Mouse (Mus musculus) megakaryocyte progenitor cell, adult 5-6 weeks (primary cell): ENCODE measurements at regions not wholly inside any gene's neighbourhood (a gene's known extent, or its start where the extent isn't known, plus 50 kb on each side); places are given as distances from the start of the nearest gene placed in this dataset.

Experiments used
- ATAC-seq: replicated peaks from 2 replicates; pipeline ENCODE4 v1.8.0; 2016; ENCODE audit warnings: mild to moderate bottlenecking, moderate TSS enrichment, inconsistent platforms; ENCODE audit not compliant: poor library complexity

DNA sequence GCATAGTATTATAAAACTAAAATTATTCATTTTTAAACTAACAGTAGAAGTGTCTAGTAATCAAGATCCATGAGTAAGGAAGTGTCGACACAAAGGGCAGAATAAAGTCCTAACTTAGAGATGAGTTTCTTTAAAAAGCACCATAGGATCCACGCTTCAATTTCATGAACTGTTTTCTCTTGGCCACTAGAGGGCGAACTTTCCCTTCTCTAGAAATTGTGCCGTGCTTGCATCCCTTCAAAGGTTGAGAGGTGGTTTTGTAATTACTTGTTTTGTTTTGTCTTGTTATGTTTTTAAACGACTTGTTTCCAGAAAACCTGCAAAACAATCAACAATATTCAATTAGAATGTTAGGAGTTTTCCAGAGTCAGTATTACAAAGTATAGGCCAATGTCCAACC, 253.8 kb downstream of the Pax3 start:
- ATAC-seq = no peak

DNA sequence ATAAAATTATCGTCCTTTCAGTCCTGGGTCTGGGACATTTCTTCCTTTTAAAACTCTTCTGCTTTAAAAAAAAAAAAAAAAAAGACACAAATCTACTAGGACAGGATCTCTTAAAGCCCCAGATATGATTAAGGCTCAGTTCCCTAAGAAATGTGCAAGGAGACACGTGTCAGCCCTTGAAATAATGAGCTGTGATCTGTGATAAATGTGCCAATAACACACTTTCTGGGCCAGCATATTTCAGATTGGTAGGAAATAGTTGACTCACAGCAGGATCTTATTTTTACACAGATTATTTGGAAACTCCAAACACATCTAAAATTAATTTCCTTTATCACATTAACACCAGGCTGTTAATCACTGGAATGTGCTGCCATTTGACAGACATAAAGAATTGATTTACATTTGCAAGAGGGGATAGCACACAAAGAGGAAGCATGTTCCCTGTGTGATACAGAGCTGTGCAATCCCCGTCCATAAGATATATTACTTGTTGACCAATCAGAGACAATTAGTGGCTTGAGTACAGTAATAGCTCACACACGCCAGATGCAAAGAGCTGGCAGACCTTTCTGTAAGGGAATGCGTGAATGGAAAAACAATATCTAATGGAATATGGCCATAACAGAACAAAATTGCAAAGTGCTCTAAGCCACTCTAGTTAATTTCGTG, 263.7 kb downstream of the Pax3 start:
- ATAC-seq = no peak

GRCm38 (mm10) chr1:77932226-77932625, 264.7 kb downstream of the Pax3 start:
- ATAC-seq = no peak

DNA sequence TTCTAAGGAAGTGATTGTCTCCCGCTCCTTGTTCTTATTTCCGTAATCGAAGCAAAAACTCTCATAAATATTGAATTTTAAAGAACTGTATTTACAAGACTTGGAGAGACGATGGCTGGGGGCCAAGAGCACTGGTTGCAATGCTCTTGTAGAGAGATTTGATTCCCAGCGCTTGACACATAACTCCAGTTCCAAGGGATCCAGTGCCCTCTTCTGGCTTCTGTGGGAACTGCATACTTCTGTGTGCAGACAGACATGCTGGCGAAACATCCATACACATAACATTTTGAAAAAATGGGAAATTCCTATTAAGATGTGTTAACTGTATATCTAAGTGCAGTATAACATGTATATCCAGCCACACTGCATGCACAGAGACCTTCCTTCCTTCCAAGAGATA, 266.3 kb downstream of the Pax3 start:
- ATAC-seq = no peak

DNA sequence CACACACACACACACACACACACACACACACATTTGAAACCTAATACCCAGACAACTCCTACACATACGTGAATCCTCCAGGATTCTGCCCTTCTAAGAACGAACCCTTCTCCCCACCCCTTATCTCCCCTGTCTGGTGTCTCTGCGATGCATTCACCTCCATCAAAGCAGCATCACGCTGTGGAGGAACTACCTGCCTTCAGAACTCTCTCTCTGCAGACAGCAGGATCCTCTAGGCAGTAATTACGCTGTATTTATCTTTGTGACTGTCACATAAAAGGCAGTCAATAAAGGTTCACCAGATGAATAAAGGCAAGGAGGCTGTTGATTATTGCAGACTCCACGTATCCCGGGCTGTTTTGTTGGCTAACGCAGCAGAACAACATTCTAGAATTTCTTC, 267.4 kb downstream of the Pax3 start:
- no peak for ATAC-seq

DNA sequence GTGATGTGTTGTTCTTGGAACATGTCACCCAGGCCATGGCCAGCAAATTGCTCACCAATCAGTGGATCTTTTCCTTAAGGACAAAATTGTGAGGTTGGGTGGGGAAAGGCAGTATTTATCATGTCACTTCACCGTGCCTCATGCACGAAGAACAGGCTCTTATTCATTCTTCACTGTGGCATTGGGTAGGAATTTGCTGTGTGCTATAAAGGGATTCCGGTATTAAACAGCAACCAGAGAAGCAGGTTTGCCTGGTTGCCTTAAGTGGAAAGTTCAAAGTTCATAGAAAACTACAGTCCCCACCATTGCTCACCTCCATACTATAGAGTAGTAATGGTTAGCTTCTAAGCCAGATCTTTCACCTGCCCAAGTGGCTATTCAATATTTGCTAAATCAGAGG, 270.8 kb downstream of the Pax3 start:
- no peak for ATAC-seq

DNA sequence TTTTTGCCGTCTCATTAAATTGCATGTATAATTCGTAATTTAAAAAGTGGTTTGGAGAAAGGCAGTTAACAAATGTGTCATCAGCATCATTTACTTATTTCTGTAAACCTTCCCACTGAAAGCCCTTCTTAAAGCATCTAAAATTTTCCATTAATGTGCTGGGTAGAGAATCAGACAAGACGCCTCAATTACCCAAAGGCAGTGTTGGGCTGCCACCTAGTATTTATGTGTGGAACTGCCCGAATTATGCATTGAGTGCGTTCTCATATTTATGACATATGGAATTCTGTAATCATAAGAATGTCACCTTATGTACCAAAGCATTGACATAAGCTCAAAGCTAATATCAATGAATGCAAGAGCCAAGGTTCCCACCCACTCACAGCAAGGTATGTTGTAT, 300.7 kb downstream of the Pax3 start:
- no peak for ATAC-seq

GRCm38 (mm10) chr1:77879026-77879425, 317.9 kb downstream of the Pax3 start:
- ATAC-seq = no peak

- no peak for ATAC-seq
Measured at GRCm38 (mm10) chr1:77870125-77870524, 326.8 kb downstream of the Pax3 start.

DNA sequence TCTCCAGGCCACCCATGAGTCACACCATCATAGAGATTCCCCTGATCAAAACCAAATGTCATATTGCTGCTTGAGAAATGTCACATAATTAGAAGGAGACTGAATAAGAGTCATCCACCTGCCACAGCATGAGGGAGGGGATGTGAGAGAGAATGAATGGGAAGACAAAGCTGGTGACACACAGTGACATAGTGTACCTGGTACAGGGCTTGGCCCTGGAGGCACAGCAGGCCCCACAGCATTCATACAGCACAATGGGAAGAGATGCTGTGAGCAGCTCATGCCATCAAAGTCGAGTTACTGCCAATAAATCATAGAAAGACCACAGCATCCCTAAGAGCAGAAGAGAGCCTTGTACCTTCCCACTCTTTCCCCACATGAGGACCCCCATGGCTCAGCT, 327.8 kb downstream of the Pax3 start:
- ATAC-seq = no peak

DNA sequence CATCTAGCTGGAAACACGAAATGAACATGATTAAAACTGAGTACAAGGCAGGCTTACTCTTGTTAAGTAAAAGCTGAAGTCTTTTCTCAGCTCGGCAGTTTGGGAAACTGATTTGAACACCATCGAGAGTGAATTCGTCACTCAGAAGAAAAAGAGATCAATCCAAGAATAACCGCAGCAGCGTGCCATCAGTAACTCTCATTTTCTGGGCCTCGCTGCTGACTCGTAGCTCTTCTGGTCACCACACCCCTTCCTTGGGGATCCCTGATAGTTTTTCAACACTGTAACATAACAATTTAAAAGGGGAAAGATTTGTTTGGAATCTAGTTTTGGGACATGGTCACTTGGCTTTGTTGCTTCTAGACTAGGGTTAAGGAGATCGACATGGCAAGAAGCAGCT, 337.0 kb downstream of the Pax3 start:
- ATAC-seq = no peak

DNA sequence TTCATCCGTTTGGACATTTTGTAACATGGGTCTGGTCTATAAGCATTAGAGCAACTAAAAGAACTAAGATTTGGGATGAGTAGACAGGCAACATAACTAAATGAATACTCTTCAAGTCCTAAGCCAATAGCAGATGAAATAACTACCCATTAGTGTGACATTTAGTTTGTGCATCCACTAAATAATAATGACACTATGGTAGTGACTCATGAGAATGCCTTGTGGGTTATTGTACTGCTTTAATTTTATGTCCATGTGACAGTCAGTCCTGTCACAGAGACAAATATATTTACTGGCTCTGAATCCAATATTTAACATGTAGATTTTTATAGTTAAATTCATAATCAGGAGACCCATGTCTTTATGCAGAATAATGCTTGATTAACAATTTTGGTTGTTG, 339.5 kb upstream of the Epha4 start:
- ATAC-seq = no peak

- no peak for ATAC-seq
Measured at GRCm38 (mm10) chr1:77847766-77848615, 333.1 kb upstream of the Epha4 start.

DNA sequence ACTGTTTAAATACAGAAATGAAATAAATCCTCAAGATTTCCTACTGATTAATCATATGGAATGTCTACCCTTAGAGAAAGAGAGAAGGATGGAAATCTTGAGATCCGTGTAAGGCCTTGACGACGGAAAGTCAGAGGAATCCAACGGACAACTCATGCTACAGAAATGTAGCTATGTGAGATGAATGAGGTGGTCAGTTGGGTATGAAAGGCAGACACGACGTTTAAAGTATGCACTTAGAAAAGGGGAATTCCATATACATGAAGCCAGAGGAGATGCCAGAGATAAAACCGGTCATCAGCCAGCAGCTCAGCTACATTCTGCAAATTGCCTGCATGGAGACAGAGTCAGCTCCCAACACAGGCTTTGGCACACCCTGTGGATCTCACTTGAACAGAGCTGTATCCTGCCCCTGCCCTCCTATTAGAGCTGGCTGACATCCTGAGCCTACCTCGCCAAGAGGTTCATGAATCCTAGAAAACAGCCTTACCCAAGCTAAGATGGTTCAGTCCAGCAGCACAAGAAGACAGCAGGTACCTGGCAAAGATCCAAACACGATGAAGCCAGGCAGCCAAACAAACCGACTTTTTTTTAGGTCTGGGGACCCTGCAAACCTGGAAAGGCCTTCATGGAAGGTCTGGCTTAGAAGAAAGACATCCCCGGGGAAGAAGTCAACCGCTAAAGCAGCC, 331.3 kb upstream of the Epha4 start:
- ATAC-seq = no peak

DNA sequence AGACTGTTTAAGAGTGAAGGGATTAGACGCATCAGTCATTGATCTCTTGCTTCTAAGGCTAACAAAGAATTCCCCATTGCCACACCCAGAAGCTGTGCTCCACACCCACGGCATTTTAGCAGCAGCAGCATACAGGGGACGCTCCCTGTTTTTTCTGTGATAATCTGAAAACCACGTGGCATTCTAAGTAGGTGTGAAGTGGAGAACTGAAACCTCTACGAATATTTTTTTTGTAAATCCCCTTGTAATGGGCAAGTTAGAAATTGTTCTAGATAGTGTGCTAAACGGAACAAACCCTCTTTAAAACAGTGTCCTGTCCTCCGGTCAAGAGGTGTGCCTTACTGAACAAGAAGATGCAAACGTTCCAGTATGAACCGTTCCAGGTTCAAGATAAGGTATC, 325.8 kb upstream of the Epha4 start:
- ATAC-seq = no peak

DNA sequence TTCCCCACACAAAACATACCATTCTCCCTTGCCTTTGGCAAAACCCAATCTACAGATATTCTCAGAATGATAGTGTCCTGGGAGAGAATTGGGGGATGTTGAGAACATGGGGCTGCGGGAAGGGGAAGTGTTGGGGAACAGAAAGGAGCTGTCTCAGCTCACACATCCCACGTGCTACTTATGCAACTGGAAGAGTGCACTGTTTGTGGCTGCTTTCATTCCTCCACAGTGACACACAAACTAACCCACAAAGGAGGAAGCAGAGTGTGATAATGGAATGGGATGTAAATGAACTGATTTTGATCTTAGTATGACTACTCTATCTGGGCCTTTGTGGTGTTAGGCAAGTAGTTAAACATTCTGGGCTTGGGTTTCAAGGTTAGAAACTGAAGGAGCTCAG, 317.3 kb upstream of the Epha4 start:
- no peak for ATAC-seq

- no peak for ATAC-seq
Measured at GRCm38 (mm10) chr1:77824716-77825387, 310.0 kb upstream of the Epha4 start.

- no peak for ATAC-seq
Measured at GRCm38 (mm10) chr1:77823801-77824687, 309.2 kb upstream of the Epha4 start.

DNA sequence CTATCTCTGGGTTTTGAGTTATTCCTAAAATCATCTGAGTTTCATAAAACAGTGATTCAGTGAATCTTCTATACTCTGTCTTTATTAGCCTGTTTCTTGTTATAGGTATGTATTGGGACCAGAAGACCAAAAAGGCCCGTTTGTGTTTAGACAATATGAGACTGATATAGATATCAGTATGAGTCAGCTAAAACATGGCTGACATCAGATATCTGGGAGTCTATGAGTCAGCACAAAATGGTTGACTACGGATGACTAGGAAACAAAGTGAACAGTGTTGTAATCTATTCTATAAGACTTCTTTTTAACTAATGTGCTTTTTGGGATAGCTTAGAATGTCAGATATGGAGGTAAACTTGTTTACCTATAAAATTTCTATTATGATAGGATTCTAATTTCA, 305.2 kb upstream of the Epha4 start:
- ATAC-seq = no peak

DNA sequence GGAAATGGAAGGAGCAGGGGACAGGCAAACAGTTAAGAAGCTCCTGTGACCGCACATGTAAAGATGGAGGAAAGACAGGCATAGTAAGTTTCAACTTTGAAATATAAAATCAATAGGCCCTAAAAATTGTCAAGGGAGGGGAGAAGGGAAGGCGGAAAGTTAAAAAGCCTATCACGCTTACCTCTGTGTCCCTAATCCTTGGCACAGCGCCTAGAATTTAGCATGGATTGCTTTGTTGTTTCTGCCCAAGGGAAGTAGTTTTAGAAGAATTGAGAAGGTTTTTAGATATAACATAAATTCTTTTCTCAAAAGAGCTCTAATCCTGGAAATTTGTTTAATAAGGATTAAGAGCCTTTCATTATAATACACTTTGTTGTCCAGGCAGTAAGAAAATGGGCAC, 300.6 kb upstream of the Epha4 start:
- ATAC-seq = no peak

GRCm38 (mm10) chr1:77811573-77811972, 296.7 kb upstream of the Epha4 start:
- ATAC-seq = no peak
